In the genomic region with DNA sequence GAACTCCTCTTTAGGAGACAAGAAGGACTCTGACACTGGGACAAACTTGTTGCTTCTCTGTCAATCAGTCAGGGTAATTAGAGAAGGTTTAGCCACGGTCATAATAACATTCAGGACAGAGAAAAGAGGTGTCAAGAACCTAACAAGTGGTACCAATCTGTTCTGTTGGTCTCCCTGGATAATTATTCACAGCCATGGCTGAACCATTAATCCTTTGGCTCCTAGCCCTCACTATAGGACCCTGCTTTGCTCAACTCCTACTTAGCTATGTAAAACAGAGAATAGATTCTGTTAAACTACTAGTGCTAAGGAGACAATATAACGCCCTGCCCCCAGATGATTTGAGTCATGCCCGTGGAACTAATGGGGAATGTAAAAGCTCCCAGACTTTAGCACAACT, we compare ENCODE assay signal across 16 mouse cellular contexts.
"Had no signal": no experiment of that assay in that cellular context is flagged by ENCODE, and none has a peak within 500 bp of the region (broad histone marks: within the 10 kb centered on the region; RNA-seq: fewer than 3 reads in every experiment).

No protein-coding gene starts in this region.

- H3K9ac ChIP-seq: liver, embryonic 15.5 days; neural tube, embryonic 12.5 days had no signal

- H3K4me3 ChIP-seq: limb, embryonic 10.5 days; liver, embryonic 15.5 days; midbrain, embryonic 10.5 days; myocyte; neural tube, embryonic 12.5 days had no signal

- H3K4me2 ChIP-seq: liver, embryonic 11.5 days; liver, embryonic 15.5 days; neural tube, embryonic 12.5 days had no signal

- H3K4me1 ChIP-seq: limb, embryonic 10.5 days; liver, embryonic 15.5 days; midbrain, embryonic 10.5 days; neural tube, embryonic 12.5 days had no signal

- H3K27ac ChIP-seq: limb, embryonic 10.5 days; liver, embryonic 15.5 days; midbrain, embryonic 10.5 days; neural tube, embryonic 12.5 days had no signal

- DNase-seq: lung, adult 2 months; lung, postnatal 10 days; lung, postnatal 4 days; midbrain, embryonic 14.5 days; retina, postnatal 1 day; right cerebral cortex, postnatal 4 days; spleen, adult 18-20 months; thymus, adult 18-20 months; thymus, postnatal 14 days had no signal

- ATAC-seq: intestine, embryonic 16.5 days had no signal

- H3K36me3 ChIP-seq: limb, embryonic 10.5 days; liver, embryonic 15.5 days; midbrain, embryonic 10.5 days; neural tube, embryonic 12.5 days had no signal

- H3K9me3 ChIP-seq: limb, embryonic 10.5 days; liver, embryonic 15.5 days; midbrain, embryonic 10.5 days; neural tube, embryonic 12.5 days had no signal

- H3K27me3 ChIP-seq: liver, embryonic 15.5 days; neural tube, embryonic 12.5 days had no signal
